Mouse (Mus musculus): Measurements from ENCODE around the gene Shf.
A peak's percentile ranks its signal among the peaks of the same experiment; 100 is the strongest.
"Not testable (repeated sequence)": the region's sequence is repeated elsewhere in the genome, so short reads cannot be mapped to it uniquely, and the experiment has no call there.

Shf gene

DNA sequence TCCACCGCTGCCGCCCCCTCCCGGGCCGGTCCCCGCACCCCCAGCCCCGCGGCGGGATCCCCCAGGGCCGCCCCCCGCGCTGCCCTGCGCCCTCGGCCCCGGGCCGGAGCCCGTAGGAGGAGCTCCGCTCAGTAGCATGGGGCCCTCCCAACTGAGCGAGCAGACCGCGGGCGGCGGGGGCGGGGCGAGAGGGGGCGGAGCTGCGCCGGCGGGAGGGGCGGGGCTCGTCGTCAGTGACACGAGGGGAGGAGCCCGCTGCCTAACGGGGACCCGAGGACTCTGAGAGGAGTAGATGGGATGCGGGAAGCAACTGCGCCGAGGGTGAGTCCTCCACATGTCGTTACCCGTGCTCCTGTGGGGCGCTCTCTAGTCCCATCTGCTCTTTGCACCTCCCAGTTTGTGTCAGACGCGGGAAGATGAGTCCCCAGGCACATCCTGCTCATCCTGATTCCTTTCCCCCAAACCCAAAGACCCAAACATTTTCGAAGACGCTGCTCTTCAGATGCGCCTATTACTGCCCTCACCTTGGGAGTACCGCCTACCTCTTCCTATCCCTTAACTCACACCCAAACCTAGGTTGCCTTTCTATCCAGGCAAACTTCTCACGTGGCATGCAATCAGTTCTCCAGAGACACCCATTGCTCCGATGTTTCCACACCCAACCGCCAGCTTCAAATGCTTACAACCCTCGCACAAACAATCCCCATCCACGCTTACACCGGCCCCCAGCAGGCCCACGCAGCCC is at the start of gene Shf:
Shf (minus strand) TSS at position 168 of the 745 bp plus-strand sequence.
- DNase-seq (ENCODE audit: low read depth, low spot score): peak; percentile 79

- peak; percentile 20 for DNase-seq (ENCODE audit: low read depth, low spot score)
Measured at GRCm38 (mm10) chr2:122408928-122409327, 40.0 kb upstream of the Shf start.

DNA sequence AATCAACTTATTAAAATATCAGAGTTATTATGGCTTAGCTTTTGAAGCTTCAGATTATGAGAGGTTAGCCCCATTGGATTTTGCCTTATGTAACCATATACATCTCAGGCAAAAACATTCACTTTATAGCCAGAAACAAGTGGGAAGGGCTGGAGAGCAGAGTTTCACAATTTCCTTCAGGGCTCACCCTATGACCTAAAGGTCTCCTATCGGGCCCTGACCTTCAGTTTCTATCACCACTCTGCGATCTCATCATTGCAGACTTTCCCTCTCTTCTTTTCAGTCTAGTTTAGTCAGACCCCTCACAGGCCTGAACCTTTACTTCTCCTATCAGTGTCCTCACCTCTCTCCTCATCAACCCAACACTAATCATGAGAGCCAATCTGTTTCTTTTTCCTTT is 38.6 kb upstream of the Shf start:
- DNase-seq (ENCODE audit: low read depth, low spot score): no peak

DNA sequence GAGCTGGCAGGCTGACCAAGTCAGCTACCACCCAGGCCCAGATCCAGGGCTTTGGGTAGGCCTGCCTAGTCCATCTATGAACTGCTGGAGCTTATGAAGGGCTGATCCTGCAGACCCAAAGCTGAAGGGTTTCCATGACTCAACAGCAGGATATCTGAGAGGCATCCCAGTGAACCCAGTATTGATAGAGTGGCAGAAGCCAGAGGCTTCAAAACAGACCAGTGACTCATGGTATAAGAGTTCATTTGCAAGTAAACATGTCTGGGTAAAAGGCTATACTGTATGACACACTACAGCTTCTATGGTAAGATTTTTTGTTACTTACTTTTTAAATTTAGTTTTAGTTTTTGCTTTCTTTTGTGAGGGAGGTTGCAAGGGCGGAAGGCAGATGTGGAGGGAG is 27.2 kb upstream of the Shf start:
- no peak for DNase-seq (ENCODE audit: low read depth, low spot score)

DNA sequence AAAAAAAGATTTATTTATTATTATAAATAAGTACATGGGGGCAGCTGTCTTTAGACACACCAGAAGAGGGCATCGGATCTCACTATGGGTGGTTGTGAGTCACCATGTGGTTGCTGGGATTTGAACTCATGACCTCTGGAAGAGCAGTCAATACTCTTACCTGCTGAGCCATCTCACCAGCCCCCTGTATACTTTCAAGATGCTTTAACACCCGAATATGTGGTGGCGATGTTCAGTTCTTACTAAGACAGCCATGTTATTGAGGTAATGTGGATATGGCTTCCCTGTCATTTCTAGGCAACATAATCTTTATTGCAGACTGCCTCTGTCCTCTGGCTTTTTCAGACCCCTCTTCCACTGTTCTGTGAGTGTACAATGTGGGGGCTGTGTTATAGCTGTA is 18.2 kb upstream of the Shf start:
- DNase-seq (ENCODE audit: low read depth, low spot score): not testable (repeated sequence)

- DNase-seq (ENCODE audit: low read depth, low spot score): no peak
Measured at GRCm38 (mm10) chr2:122385095-122385494, 16.1 kb upstream of the Shf start.

DNA sequence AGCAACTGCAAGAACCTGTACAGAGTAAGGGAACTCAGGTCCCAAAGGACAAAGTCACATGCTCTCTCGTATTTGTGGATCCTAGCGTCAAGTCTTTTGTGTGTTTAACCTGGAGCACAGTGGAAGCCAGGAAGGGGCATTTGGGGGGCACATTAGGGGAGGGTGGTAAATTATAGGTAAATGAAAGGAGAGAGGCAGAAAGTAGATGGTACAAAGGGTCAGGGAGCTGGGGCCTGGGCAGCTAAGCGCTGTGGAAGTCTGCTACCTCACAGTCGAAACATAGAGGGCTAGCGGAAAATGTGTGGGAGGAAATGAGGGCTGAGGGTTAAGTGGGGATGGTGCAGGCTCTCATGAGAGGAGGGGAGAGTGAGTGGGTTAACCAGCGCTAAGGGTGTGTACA is 13.2 kb upstream of the Shf start:
- no peak for DNase-seq (ENCODE audit: low read depth, low spot score)

DNA sequence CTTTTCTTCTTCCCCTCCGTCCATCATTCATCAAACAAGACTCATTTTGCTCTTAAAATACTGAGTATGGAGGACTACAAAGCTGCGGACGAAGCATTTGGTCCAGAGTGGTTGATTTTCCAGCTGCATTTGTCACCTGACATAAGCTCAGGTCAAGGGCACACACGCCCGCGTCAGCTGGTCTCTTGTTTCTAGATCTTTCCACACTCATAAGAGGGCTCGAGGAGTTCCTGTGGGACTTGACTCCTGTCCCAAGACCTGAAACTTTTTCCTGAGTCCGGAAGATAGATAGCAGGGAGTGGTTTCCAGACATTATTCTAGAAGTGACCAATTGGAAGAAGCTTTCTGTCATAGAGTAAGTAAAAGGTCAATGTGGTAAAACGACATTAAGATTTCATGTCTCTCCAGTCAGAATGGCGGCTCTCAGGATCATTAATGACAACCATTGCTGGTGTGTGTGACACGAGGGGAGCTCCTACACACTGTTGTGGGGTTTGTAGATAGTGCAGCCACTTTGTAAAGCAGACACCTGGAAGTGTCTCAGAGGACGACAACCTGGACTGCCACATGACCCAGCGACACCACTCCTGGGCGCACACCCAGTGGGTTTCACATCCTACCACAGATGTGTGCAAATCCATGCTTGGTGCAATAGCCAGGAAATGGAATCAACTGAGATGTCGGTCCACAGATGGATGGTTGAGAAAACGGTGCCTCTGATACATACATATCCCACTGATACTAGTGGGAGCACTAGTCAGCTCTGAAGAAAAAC is 12.6 kb upstream of the Shf start:
- peak; percentile 47 for DNase-seq (ENCODE audit: low read depth, low spot score)

GRCm38 (mm10) chr2:122380768-122381311 is 11.9 kb upstream of the Shf start:
- DNase-seq (ENCODE audit: low read depth, low spot score): peak; percentile 50

DNA sequence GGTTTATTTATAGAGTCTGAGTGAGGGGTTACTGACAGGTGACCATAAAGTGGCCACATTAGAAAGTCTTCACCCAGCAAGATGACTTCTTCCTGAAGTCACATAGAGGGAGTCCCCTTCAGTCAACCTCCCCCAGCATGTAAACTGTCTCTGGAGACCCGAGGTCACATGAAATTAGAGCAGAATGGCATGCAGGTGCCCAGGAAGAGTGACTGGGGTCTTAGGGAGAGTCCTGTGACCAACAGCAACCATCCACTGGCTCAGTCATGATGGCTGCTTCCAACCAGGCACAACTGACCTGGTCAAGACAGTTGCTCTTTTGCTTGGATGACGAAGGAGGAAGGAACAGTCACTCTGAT is 10.3 kb upstream of the Shf start:
- no peak for DNase-seq (ENCODE audit: low read depth, low spot score)

- DNase-seq (ENCODE audit: low read depth, low spot score): no peak
Measured at GRCm38 (mm10) chr2:122378421-122379291, 9.7 kb upstream of the Shf start.

DNA sequence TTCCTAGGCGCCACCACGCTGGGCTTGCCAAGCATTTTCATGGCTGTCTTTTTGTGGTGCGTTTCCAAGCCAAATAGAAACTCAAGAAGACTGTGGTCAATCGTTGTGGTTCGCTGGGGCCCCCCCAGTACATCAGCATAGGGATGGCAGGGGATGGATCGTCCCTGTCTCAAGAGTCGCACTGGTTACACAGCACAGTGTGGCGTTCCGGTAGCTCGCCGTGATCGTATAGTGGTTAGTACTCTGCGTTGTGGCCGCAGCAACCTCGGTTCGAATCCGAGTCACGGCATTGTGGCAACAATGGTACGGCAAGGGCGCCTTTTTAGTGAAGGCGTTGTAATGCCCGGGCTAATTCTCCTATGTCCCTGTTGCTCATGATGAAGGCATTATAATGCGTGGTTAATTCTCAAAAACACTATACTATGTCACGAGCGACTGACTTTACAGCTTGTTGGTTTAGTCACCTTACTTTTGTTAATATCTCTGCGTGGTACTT is 8.8 kb upstream of the Shf start:
- DNase-seq (ENCODE audit: low read depth, low spot score): peak; percentile 83

DNA sequence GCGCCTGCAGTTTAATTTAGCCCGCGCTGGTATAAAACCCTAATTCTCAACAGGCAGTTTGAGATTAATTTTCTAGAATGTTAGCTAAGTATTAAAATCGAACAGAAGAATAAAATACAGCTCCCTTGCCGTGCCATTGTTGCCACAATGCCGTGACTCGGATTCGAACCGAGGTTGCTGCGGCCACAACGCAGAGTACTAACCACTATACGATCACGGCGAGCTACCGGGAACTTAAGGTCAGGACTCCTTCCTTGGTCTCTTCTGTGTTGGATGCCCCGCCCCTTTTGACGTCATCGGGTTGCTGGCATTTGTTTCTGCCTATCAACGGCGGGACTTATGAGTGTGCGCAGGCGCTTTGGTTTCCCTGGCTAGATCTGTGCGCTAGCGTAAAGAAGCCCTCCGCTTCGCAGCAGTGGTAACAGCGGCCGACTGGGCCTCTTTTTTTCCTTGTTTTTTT is 8.3 kb upstream of the Shf start:
- DNase-seq (ENCODE audit: low read depth, low spot score): peak; percentile 97

DNA sequence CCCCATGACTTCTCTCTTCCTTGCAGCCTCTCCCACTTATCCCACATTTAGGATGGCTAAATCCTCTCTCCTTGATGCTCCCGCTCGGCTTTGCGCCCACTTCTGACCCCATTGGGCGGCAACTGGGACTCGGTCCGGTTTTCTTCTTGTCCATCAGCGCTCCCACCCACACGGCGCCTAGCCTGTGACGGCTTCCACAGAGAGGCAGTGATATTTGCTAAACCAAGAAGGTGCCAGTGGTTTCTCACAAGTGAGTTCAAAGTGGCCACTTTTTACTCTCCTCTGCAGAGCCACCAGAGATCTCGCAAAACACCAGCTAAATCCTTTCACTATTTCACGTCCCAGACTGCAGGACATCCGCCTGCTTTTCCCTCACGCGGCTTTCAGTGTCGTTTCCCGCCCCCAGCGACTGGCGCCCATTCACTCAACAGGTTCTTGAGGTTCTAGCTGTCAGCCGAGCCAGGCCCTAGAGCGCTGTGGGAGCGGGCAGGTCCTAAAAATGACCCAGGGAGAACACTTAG is 7.1 kb upstream of the Shf start:
- DNase-seq (ENCODE audit: low read depth, low spot score): no peak

- peak; percentile 99 for DNase-seq (ENCODE audit: low read depth, low spot score)
Measured at GRCm38 (mm10) chr2:122375391-122375991, 6.5 kb upstream of the Shf start.

DNA sequence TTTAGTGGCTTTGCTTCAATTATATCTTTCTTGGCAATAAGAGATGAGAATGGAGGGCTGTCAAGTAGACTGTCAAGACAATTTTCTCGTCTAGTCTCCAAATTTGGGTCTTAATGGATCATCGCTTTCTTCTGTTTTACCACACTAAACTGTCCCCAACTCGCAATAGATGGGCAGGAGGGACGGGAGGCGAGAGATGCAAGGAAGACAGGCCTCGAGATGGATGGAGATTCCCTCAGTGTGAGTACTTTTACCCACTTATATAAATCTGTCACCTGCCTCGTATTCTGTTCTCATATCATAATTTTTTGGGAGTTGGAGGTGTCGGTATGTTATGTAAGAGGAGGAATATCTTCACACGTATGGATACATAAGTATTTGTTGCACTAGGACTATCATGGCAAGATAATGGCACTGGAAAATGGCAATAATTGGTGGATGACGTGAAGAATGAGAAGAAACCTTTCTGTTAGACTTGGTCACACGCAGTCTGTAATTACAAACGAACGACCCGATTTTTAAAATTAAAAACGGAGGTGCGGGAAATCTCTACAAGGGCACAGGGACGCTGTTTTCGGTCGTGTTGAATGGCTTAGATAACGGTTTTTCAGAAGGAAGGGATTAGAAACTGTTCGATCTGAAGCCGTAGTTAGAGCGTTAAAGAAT is 5.8 kb upstream of the Shf start:
- DNase-seq (ENCODE audit: low read depth, low spot score): no peak

- no peak for DNase-seq (ENCODE audit: low read depth, low spot score)
Measured at GRCm38 (mm10) chr2:122374012-122374411, 5.0 kb upstream of the Shf start.

GRCm38 (mm10) chr2:122372541-122372940 is 3.6 kb upstream of the Shf start:
- DNase-seq (ENCODE audit: low read depth, low spot score): no peak

DNA sequence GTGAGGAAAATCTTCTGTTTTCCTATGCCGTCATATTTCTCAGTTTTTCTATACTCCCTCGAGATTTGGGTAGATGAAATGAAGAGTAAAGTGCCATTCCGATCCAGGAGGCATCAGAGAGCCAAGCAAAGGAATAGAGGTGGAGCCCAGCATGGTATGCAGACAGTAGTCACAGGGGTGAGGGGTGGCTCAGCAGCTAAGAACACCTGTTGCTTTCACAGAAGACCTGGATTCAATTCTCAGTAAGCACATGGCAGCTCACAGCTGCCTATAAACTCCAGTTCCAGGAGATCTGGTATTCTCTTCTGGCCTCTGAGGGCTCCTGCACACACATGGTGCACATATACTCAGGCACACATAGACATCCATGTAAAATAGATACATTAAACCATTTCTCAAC is 3.1 kb upstream of the Shf start:
- DNase-seq (ENCODE audit: low read depth, low spot score): no peak

DNA sequence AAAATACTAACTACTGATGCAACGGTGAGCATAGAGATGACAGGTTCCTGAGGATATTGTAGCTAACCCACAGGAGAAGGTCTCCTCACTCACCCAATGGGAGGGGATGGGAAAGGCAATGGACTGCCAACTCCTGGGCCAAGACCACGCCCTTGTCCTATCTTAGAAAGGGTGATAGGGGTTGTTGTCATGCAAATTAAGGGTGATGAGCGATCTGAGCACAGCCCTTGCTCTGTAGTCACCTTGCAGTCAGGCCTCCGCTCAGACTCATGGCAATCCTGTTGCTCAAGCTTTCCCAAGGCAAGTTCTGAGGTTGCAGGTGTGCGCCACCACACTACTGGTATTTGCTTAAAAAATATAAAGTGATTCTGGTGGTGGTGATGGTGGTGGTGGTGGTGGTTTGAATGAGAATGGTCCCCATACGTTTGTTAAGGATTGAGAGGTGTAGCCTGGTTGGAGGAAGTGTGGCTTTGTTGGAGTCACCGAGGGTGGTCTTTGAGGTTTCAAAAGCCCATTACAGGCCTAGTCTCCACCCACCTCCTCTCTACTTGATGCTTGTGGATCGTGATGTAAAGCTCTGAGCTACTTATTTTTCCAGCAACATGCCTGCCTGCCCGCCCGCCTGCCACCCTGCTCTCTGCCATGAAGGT is 1.3 kb upstream of the Shf start:
- no peak for DNase-seq (ENCODE audit: low read depth, low spot score)

All from skeletal muscle tissue, adult 2 months (tissue).